Comparison of ENCODE assay signal across 9 mouse cellular contexts in genomic region chr5:135012671-135013441, GRCm38 (mm10). TPM values are rescaled to one million over a fixed set of nuclear protein-coding genes. Genes with fewer than 3 reads are reported as not detected.
DNase-seq lines count a peak whose midpoint lies in the region; ATAC-seq and TF ChIP-seq lines count a peak whose summit lies in the region.
"Had no signal": no experiment of that assay in that cellular context is flagged by ENCODE, and none has a peak within 500 bp of the region (broad histone marks: within the 10 kb centered on the region; RNA-seq: fewer than 3 reads in every experiment).

No protein-coding gene starts in this region.

- 0 out of 2 replicates have a peak overlapping the region, but pooled peaks have one; percentile 4 for H3K4me3 ChIP-seq in liver, postnatal 0 days (ENCODE audit: low read depth, low read length)

- DNase-seq in 416B (ENCODE audit: low read depth) = peak; percentile 81
- DNase-seq in NIH3T3 (ENCODE audit: low read depth) = peak; percentile 84
- DNase-seq in cerebellum, postnatal 4 days (ENCODE audit: low spot score in 2 of 2) = peak; percentile 74 to 81
- DNase-seq in heart, adult 8-10 months (ENCODE audit: low spot score) = peak; percentile 70
- peak; percentile 93 for DNase-seq in kidney, adult 9 months
- peak; percentile 85 for DNase-seq in liver, postnatal 0 days
- DNase-seq in retina, postnatal 1 day = peak; percentile 80
- DNase-seq in thymus, postnatal 4 days = peak; percentile 94

- no peaks in the 10 kb centered on the region for H3K9me3 ChIP-seq in liver, postnatal 0 days (ENCODE audit: low read length)

- H3K36me3 ChIP-seq in liver, postnatal 0 days (replicated peaks; ENCODE audit: insufficient read depth, low read length) = no peaks in the 10 kb centered on the region

- H3K4me2 ChIP-seq in liver, postnatal 0 days (ENCODE audit: low read depth, low read length) = peak overlapping the region; percentile 34

- H3K27ac ChIP-seq in liver, postnatal 0 days (ENCODE audit: low read depth) = peak overlapping the region; percentile 37; the same call in 1 of the 2 replicates

- TF ChIP-seq EP300 in liver, postnatal 0 days (IDR thresholded peaks at IDR 0.05; ENCODE audit: low read depth) = no peak

- no peak for ATAC-seq in liver, postnatal 0 days

- 16% methylated on average over 16 of the region's 16 CpGs for WGBS in liver, postnatal 0 days (ENCODE audit: insufficient replicate concordance)

- no peaks in the 10 kb centered on the region for H3K27me3 ChIP-seq in liver, postnatal 0 days (ENCODE audit: insufficient read depth, low read length)

- H3K9ac ChIP-seq in liver, postnatal 0 days (replicated peaks) = no peak overlapping the region

- TF ChIP-seq CTCF in liver, postnatal 0 days (IDR thresholded peaks at IDR 0.05; ENCODE audit: low read depth) = peak; percentile 85

- H3K4me1 ChIP-seq in liver, postnatal 0 days (ENCODE audit: insufficient read depth) = peaks cover 21% of the 10 kb centered on the region

RNA-seq across cellular contexts. Expression of gene Abhd11, which starts 3.9 kb away (rescaled TPM):
- total RNA-seq in heart, adult 8-10 months (2022) = 10 to 100 TPM; 67.0 to 71.0 (median 70.2) TPM
- polyA plus RNA-seq in liver, postnatal 0 days (2015; fragmentation: Nextera tagmentation; extraction: Ambion mirVana) = 47.9 and 49.2 TPM in 2 replicates

RNA-seq across cellular contexts. Expression of gene Stx1a, which starts 10.4 kb away (rescaled TPM):
- total RNA-seq in heart, adult 8-10 months (2022) = 1 to 10 TPM in 3 of 4 experiments, under 1 TPM in 1; 0.88 to 2.4 (median 1.2) TPM
- 2.3 and 2.5 TPM in 2 replicates for polyA plus RNA-seq in liver, postnatal 0 days (2015; fragmentation: Nextera tagmentation; extraction: Ambion mirVana)
- total RNA-seq: hematopoietic stem cell, adult 5-6 weeks had no signal

RNA-seq across cellular contexts. Expression of gene Cldn3, which starts 26.8 kb away (rescaled TPM):
- total RNA-seq in heart, adult 8-10 months (2022) = under 1 TPM in 1 of 4 experiments, not detected in 3; 0.28 TPM
- 65.0 and 73.7 TPM in 2 replicates for polyA plus RNA-seq in liver, postnatal 0 days (2015; fragmentation: Nextera tagmentation; extraction: Ambion mirVana)
- total RNA-seq: hematopoietic stem cell, adult 5-6 weeks had no signal

RNA-seq across cellular contexts. Expression of gene Dnajc30, which starts 51.1 kb away (rescaled TPM):
- 10 to 100 TPM; 43.8 to 49.3 (median 45.5) TPM for total RNA-seq in heart, adult 8-10 months (2022)
- 28.7 and 33.3 TPM in 2 replicates for polyA plus RNA-seq in liver, postnatal 0 days (2015; fragmentation: Nextera tagmentation; extraction: Ambion mirVana)

RNA-seq across cellular contexts. Expression of gene Bud23, which starts 51.9 kb away (rescaled TPM):
- 10 to 100 TPM; 18.0 to 31.3 (median 23.7) TPM for total RNA-seq in heart, adult 8-10 months (2022)
- 38.3 TPM in 2 replicates for polyA plus RNA-seq in liver, postnatal 0 days (2015; fragmentation: Nextera tagmentation; extraction: Ambion mirVana)
